Mouse (Mus musculus): ENCODE results near the gene Lsamp.
A peak's percentile ranks its signal among the peaks of the same experiment; 100 is the strongest.

The Lsamp gene

DNA sequence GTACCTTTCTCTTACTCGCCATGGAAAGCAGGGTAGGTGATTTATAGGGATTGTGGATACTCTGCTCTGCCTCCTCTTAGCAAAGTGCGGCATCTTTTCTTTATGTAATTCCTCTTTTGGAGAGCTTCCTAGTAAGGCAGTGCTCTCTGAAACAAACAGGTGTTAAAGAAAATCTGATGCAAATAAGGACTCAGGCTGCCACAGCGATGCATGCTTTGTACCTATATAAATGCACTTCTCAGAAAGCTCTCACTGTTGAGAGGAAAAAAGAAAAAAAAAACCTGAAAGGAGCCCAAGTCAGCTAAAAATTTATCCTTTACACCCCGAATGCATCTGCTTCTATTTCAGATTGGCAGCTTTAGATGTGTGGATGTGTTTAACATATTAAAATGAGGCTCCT, 2095.4 kb downstream of the Lsamp start:
- no peak for DNase-seq (ENCODE audit: low spot score)

GRCm38 (mm10) chr16:42081611-42082010, 2097.4 kb downstream of the Lsamp start:
- DNase-seq (ENCODE audit: low spot score), result no peak

- DNase-seq (ENCODE audit: low spot score), result no peak
These were observed 2113.3 kb downstream of the Lsamp start for GRCm38 (mm10) chr16:42097510-42097909.

GRCm38 (mm10) chr16:42102186-42102585, 2118.0 kb downstream of the Lsamp start:
- no peak for DNase-seq (ENCODE audit: low spot score)

- no peak for DNase-seq (ENCODE audit: low spot score)
These were observed 2118.5 kb downstream of the Lsamp start for GRCm38 (mm10) chr16:42102635-42103034.

DNA sequence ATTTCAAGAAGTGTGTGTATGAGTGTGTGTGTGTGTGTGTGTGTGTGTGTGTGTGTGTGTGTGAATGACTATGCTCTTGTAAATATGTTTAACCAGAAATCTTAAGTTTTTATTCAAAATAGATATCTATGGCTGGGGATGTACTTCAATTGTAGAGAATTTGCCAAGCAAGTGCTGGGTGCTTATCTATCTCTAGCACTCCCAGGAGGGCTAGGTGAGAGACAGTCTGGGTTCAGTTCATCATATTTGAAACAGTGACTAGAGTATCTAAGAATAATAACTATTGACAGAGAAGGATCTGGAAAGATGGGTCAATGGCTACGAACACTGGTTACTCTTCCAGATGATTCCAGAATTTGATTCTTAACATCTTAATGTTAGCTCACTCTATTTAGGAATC, 2128.1 kb downstream of the Lsamp start:
- no peak for DNase-seq (ENCODE audit: low spot score)

DNA sequence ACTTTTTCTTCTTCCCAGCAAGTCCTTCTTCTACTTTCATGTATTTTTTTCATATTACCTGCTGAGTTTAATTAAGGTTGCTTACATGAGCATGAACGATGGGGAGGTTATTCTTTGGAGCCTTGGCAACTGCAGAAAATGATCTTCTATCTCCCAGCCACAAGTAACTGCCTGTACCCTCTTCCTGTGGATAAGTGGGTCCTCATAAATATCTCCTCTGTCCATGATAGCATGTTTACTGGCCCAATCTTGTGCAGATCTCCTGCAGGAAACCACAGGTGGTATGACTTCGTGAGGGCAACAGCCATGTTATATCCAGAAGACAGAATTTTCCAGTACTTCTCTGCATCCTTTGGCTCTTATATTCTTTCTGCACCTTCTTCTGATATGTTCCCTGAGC, 2129.1 kb downstream of the Lsamp start:
- no peak for DNase-seq (ENCODE audit: low spot score)

- DNase-seq (ENCODE audit: low spot score), result no peak
These were observed 2137.6 kb downstream of the Lsamp start for GRCm38 (mm10) chr16:42121788-42122187.

GRCm38 (mm10) chr16:42123826-42124225, 2139.7 kb downstream of the Lsamp start:
- no peak for DNase-seq (ENCODE audit: low spot score)

DNA sequence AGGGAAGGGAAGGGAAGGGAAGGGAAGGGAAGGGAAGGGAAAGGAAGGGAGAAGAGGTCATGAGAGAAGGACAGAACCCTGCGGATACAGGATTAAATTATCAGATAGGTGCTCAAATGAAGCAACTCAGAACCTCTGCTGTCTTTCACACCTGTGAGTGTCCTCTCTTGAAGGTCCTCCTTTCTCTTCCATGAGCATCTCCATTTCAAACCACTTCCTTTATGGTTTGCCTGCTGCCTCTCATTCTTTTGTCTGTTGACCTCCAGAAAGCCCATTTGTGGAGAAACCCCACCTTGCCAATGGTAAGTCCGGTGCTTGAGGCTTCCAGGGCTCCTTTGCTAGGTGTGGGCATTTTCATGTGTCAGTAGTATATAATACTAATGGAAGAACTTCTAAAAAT, 2141.9 kb downstream of the Lsamp start:
- DNase-seq (ENCODE audit: low spot score), result no peak

- no peak for DNase-seq (ENCODE audit: low spot score)
These were observed 2163.0 kb downstream of the Lsamp start for GRCm38 (mm10) chr16:42147164-42147563.

- DNase-seq (ENCODE audit: low spot score), result no peak
These were observed 2165.2 kb downstream of the Lsamp start for GRCm38 (mm10) chr16:42149216-42149942.

GRCm38 (mm10) chr16:42152640-42153039, 2168.5 kb downstream of the Lsamp start:
- DNase-seq (ENCODE audit: low spot score), result no peak

- DNase-seq (ENCODE audit: low spot score), result no peak
These were observed 2173.7 kb downstream of the Lsamp start for GRCm38 (mm10) chr16:42157816-42158215.

GRCm38 (mm10) chr16:42164941-42165340, 2180.8 kb downstream of the Lsamp start:
- DNase-seq (ENCODE audit: low spot score), result peak; percentile 73

DNA sequence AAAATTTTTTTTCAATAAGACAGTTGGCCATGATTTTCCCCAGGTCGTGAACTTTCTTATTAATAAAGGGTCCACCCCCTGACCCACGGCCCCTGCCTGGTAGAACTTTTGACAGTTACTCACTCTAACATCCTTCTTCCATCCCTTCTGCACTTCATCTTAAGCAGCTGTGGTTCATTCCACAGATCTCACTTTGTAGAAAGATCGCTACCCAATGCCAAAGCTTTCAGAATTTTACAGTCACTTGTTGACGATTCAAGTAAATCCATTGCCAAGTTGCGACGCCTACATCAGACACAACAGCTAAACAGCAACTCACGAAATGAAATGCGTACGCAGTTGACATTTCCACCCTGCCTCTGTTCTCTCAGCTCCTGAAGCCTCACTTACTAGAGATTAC, 2184.1 kb downstream of the Lsamp start:
- peak; percentile 9 for DNase-seq (ENCODE audit: low spot score)

DNA sequence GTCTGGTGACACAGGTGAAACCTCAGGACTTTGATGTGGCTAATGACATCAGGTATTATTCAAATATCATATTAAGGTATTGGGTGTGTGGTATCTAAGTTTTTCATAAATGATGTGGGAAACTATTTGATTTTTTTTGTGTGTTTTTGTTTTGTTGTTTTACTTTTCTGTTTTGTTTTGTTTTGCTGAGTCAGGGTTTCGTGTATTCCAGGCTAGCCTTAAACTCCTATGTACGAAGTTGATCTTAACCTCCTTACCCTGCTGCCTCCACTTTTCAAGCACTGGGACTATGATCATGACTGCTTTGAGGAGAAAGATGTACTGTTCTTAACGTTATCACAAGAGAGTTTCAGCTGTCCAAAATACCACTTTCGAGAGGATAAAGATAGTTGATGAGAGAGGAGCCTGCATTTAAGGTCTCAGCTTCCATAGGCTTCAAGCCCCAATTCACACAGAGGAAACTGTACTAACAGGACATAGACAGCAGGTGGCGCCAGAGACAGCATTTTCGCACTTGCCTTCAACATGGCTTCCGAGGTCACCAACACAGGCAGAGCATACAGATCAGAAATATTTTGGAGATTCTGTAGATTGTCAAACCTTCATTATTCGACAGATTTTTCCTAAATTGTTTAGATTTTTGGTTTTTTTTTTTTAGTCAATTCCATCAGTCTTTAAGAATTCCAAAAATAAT, 2185.4 kb downstream of the Lsamp start:
- DNase-seq (ENCODE audit: low spot score), result peak; percentile 76

DNA sequence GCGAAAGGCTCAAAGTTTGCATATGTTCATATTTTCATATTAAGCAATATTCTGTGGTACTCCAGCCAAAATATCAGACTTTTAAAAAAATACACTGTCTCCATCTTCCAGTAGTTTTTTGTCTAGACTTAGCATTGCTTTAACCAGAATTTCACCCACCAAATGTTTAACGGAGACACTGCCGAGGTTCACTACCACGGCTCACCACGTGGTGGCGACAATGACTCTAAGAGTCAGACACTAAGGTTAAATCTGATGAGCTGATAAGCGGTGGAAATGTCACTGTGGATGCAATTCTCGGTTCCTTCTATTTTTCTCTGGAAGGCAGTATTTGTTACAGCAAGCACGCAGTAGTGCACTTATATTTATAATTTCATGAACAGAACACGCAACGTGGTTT, 2188.3 kb downstream of the Lsamp start:
- DNase-seq (ENCODE audit: low spot score), result peak; percentile 50

- DNase-seq (ENCODE audit: low spot score), result no peak
These were observed 2194.7 kb downstream of the Lsamp start for GRCm38 (mm10) chr16:42178866-42179265.

GRCm38 (mm10) chr16:42180025-42180424, 2195.9 kb downstream of the Lsamp start:
- no peak for DNase-seq (ENCODE audit: low spot score)

- no peak for DNase-seq (ENCODE audit: low spot score)
These were observed 2196.3 kb downstream of the Lsamp start for GRCm38 (mm10) chr16:42180473-42180872.

- DNase-seq (ENCODE audit: low spot score), result no peak
These were observed 2205.4 kb downstream of the Lsamp start for GRCm38 (mm10) chr16:42189431-42190081.

All from lung, postnatal 25 days (tissue).